Mouse (Mus musculus): ENCODE measurements at regions not wholly inside any gene's neighbourhood (a gene's known extent, or its start where the extent isn't known, plus 50 kb on each side); places are given as distances from the start of the nearest gene placed in this dataset.

GRCm38 (mm10) chr6:111866101-111866598 is 407.4 kb upstream of the Lmcd1 start:
- ATAC-seq (replicated peaks; ENCODE audit: poor library complexity, severe bottlenecking), result no peak

- ATAC-seq (replicated peaks; ENCODE audit: poor library complexity, severe bottlenecking), result no peak
These were observed 391.0 kb upstream of the Lmcd1 start for GRCm38 (mm10) chr6:111882557-111882956.

GRCm38 (mm10) chr6:111883946-111884345 is 389.6 kb upstream of the Lmcd1 start:
- no peak for ATAC-seq (replicated peaks; ENCODE audit: poor library complexity, severe bottlenecking)

- ATAC-seq (replicated peaks; ENCODE audit: poor library complexity, severe bottlenecking), result no peak
These were observed 361.6 kb upstream of the Lmcd1 start for GRCm38 (mm10) chr6:111911997-111912396.

- no peak for ATAC-seq (replicated peaks; ENCODE audit: poor library complexity, severe bottlenecking)
These were observed 359.7 kb upstream of the Lmcd1 start for GRCm38 (mm10) chr6:111913771-111914405.

GRCm38 (mm10) chr6:111917248-111917721 is 356.3 kb upstream of the Lmcd1 start:
- no peak for ATAC-seq (replicated peaks; ENCODE audit: poor library complexity, severe bottlenecking)

- no peak for ATAC-seq (replicated peaks; ENCODE audit: poor library complexity, severe bottlenecking)
These were observed 355.5 kb upstream of the Lmcd1 start for GRCm38 (mm10) chr6:111917868-111918597.

GRCm38 (mm10) chr6:111932596-111932995 is 341.0 kb upstream of the Lmcd1 start:
- ATAC-seq (replicated peaks; ENCODE audit: poor library complexity, severe bottlenecking), result no peak

GRCm38 (mm10) chr6:111954401-111954800 is 319.2 kb upstream of the Lmcd1 start:
- no peak for ATAC-seq (replicated peaks; ENCODE audit: poor library complexity, severe bottlenecking)

GRCm38 (mm10) chr6:111965766-111966165 is 307.8 kb upstream of the Lmcd1 start:
- ATAC-seq (replicated peaks; ENCODE audit: poor library complexity, severe bottlenecking), result no peak

GRCm38 (mm10) chr6:111985452-111985851 is 288.1 kb upstream of the Lmcd1 start:
- ATAC-seq (replicated peaks; ENCODE audit: poor library complexity, severe bottlenecking), result no peak

GRCm38 (mm10) chr6:111995823-111996222 is 277.7 kb upstream of the Lmcd1 start:
- ATAC-seq (replicated peaks; ENCODE audit: poor library complexity, severe bottlenecking), result no peak

- no peak for ATAC-seq (replicated peaks; ENCODE audit: poor library complexity, severe bottlenecking)
These were observed 269.6 kb upstream of the Lmcd1 start for GRCm38 (mm10) chr6:112003784-112004471.

- ATAC-seq (replicated peaks; ENCODE audit: poor library complexity, severe bottlenecking), result no peak
These were observed 247.0 kb upstream of the Lmcd1 start for GRCm38 (mm10) chr6:112026261-112027205.

- ATAC-seq (replicated peaks; ENCODE audit: poor library complexity, severe bottlenecking), result no peak
These were observed 222.9 kb upstream of the Lmcd1 start for GRCm38 (mm10) chr6:112050548-112051184.

- no peak for ATAC-seq (replicated peaks; ENCODE audit: poor library complexity, severe bottlenecking)
These were observed 221.4 kb upstream of the Lmcd1 start for GRCm38 (mm10) chr6:112052193-112052592.

GRCm38 (mm10) chr6:112057895-112058294 is 215.7 kb upstream of the Lmcd1 start:
- no peak for ATAC-seq (replicated peaks; ENCODE audit: poor library complexity, severe bottlenecking)

GRCm38 (mm10) chr6:112062956-112063355 is 210.6 kb upstream of the Lmcd1 start:
- no peak for ATAC-seq (replicated peaks; ENCODE audit: poor library complexity, severe bottlenecking)

- no peak for ATAC-seq (replicated peaks; ENCODE audit: poor library complexity, severe bottlenecking)
These were observed 183.0 kb upstream of the Lmcd1 start for GRCm38 (mm10) chr6:112090597-112090996.
